Comparison of ENCODE assay signal across 10 mouse cellular contexts in genomic region chr4:119082740-119083231, GRCm38 (mm10). TPM values are rescaled to one million over a fixed set of nuclear protein-coding genes. Genes with fewer than 3 reads are reported as not detected.
DNase-seq lines count a peak whose midpoint lies in the region; ATAC-seq and TF ChIP-seq lines count a peak whose summit lies in the region.
"Had no signal": no experiment of that assay in that cellular context is flagged by ENCODE, and none has a peak within 500 bp of the region (broad histone marks: within the 10 kb centered on the region; RNA-seq: fewer than 3 reads in every experiment).

No protein-coding gene starts in this region.

- H3K27ac ChIP-seq in heart, embryonic 16.5 days (ENCODE audit: low read length) = peak overlapping the region; percentile 27
- H3K27ac ChIP-seq in heart, adult 2 months = no peak overlapping the region
- no peak overlapping the region for H3K27ac ChIP-seq in midbrain, embryonic 14.5 days (replicated peaks; ENCODE audit: low read depth, low read length)
- H3K27ac ChIP-seq in midbrain, embryonic 13.5 days = no peak overlapping the region

- H3K36me3 ChIP-seq in heart, embryonic 16.5 days (ENCODE audit: control insufficient read depth, insufficient read depth) = no peaks in the 10 kb centered on the region
- no peaks in the 10 kb centered on the region for H3K36me3 ChIP-seq in heart, adult 2 months (ENCODE audit: control insufficient read depth, insufficient read depth, low read length)
- no peaks in the 10 kb centered on the region for H3K36me3 ChIP-seq in midbrain, embryonic 14.5 days (ENCODE audit: control insufficient read depth, insufficient read depth, low read length)
- H3K36me3 ChIP-seq in midbrain, embryonic 13.5 days = no peaks in the 10 kb centered on the region

- H3K9ac ChIP-seq in heart, embryonic 16.5 days (ENCODE audit: low read length) = no peak overlapping the region
- no peak overlapping the region for H3K9ac ChIP-seq in heart, adult 2 months (ENCODE audit: low read depth, low read length)
- H3K9ac ChIP-seq in midbrain, embryonic 14.5 days (replicated peaks; ENCODE audit: low read length) = no peak overlapping the region
- H3K9ac ChIP-seq in midbrain, embryonic 13.5 days (replicated peaks) = no peak overlapping the region

- TF ChIP-seq CTCF in heart, adult 2 months (IDR thresholded peaks at IDR 0.05) = no peak

- H3K9me3 ChIP-seq in heart, embryonic 16.5 days (replicated peaks; ENCODE audit: control insufficient read depth, low read length) = no peaks in the 10 kb centered on the region
- no peaks in the 10 kb centered on the region for H3K9me3 ChIP-seq in midbrain, embryonic 14.5 days (ENCODE audit: control insufficient read depth, low read length)
- H3K9me3 ChIP-seq in midbrain, embryonic 13.5 days = no peaks in the 10 kb centered on the region; the same call in 1 of the 2 replicates

- peaks cover 7% of the 10 kb centered on the region for H3K4me1 ChIP-seq in heart, embryonic 16.5 days (ENCODE audit: control insufficient read depth, insufficient read depth, low read length)
- H3K4me1 ChIP-seq in heart, adult 2 months (ENCODE audit: control insufficient read depth, insufficient read depth, low read length) = no peaks in the 10 kb centered on the region
- H3K4me1 ChIP-seq in midbrain, embryonic 14.5 days (ENCODE audit: control insufficient read depth, insufficient read depth, low read length) = no peaks in the 10 kb centered on the region
- no peaks in the 10 kb centered on the region for H3K4me1 ChIP-seq in midbrain, embryonic 13.5 days (replicated peaks)

- H3K4me2 ChIP-seq in heart, embryonic 16.5 days (ENCODE audit: low read depth, low read length) = no peak overlapping the region
- H3K4me2 ChIP-seq in midbrain, embryonic 14.5 days (ENCODE audit: low read length) = no peak overlapping the region
- no peak overlapping the region for H3K4me2 ChIP-seq in midbrain, embryonic 13.5 days (replicated peaks)

- intact Hi-C loops in heart, adult 2 months (cut with DNase I) = no loop called here

- TF ChIP-seq EP300 in heart, adult 2 months (IDR thresholded peaks at IDR 0.05; ENCODE audit: insufficient read depth, low read depth, low read length) = no peak

- no peak overlapping the region for H3K4me3 ChIP-seq in heart, embryonic 16.5 days (ENCODE audit: low read length)
- H3K4me3 ChIP-seq in heart, adult 2 months = no peak overlapping the region
- no peak overlapping the region for H3K4me3 ChIP-seq in midbrain, embryonic 14.5 days (replicated peaks; ENCODE audit: low read depth, low read length)
- H3K4me3 ChIP-seq in midbrain, embryonic 13.5 days (replicated peaks) = no peak overlapping the region
- H3K4me3 ChIP-seq: erythroblast, embryonic 14.5 days had no signal

- WGBS in heart, embryonic 16.5 days = 28% methylated on average over 3 of the region's 3 CpGs
- WGBS in heart, adult 2 months = 20% methylated on average over 3 of the region's 3 CpGs
- 74% methylated on average over 3 of the region's 3 CpGs for WGBS in midbrain, embryonic 14.5 days
- 82% methylated on average over 3 of the region's 3 CpGs for whole genome bisulfite sequencing in midbrain, embryonic 13.5 days

- H3K79me2 ChIP-seq in heart, adult 2 months (replicated peaks; ENCODE audit: control insufficient read depth, insufficient read depth, low read length) = no peaks in the 10 kb centered on the region

- H3K27me3 ChIP-seq in heart, embryonic 16.5 days (ENCODE audit: control insufficient read depth, insufficient read depth, low read length) = no peaks in the 10 kb centered on the region
- no peaks in the 10 kb centered on the region for H3K27me3 ChIP-seq in heart, adult 2 months (ENCODE audit: control insufficient read depth, insufficient read depth, low read length)
- no peaks in the 10 kb centered on the region for H3K27me3 ChIP-seq in midbrain, embryonic 14.5 days (ENCODE audit: control insufficient read depth, insufficient read depth, low read length)
- no peaks in the 10 kb centered on the region for H3K27me3 ChIP-seq in midbrain, embryonic 13.5 days

- no peak for ATAC-seq in heart, embryonic 16.5 days (replicated peaks; ENCODE audit: extremely low read depth, insufficient read depth, low FRiP score)
- no peak for ATAC-seq in midbrain, embryonic 14.5 days (ENCODE audit: low FRiP score, low TSS enrichment)
- ATAC-seq in midbrain, embryonic 13.5 days = no peak
- ATAC-seq in megakaryocyte, adult 5-6 weeks (ENCODE audit: poor library complexity, severe bottlenecking) = peak; percentile 86

- DNase-seq in heart, adult 2 months = no peak
- DNase-seq in midbrain, embryonic 14.5 days = peak; percentile 56
- peak; percentile 89 for DNase-seq in R1 (ENCODE audit: low read depth, low spot score)
- no peak for DNase-seq in ovary, adult 18-20 months (ENCODE audit: low spot score)
- DNase-seq in thymus, postnatal 36 days = no peak
- DNase-seq: adrenal gland, postnatal 36 days had no signal

- no peak for TF ChIP-seq POLR2A in heart, adult 2 months (IDR thresholded peaks at IDR 0.05; ENCODE audit: insufficient read depth, low read depth, low read length)

RNA-seq across cellular contexts. Expression of gene Slc2a1, which starts 25.7 kb away (rescaled TPM):
- polyA plus RNA-seq in heart, embryonic 16.5 days (2015; fragmentation: Nextera tagmentation; extraction: Ambion mirVana) = 129 and 136 TPM in 2 replicates
- total RNA-seq in heart, adult 2 months (2021) = 10 to 100 TPM in 1 of 2 experiments, 1 to 10 TPM in 1; 8.9 to 18.9 TPM
- polyA plus RNA-seq in heart, adult 2 months (2012; rRNA removed) = 16.6 and 18.1 TPM in 2 replicates
- 61.3 and 94.4 TPM in 2 replicates for polyA plus RNA-seq in midbrain, embryonic 14.5 days (2014; fragmentation: Nextera tagmentation; extraction: Ambion mirVana)
- 88.6 and 104 TPM in 2 replicates for polyA plus RNA-seq in midbrain, embryonic 13.5 days (2015; fragmentation: Nextera tagmentation; extraction: Ambion mirVana)
- 9.0 and 14.4 TPM in 2 replicates for total RNA-seq in megakaryocyte, adult 5-6 weeks (2015)
- total RNA-seq in megakaryocyte, adult 5-6 weeks (2017) = 14.3 and 18.0 TPM in 2 replicates

Comparison
In these comparisons a context has a peak if more than half of its experiments do, and no peak if none do; other contexts are left out.
1. DNase-seq: peak in midbrain, embryonic 14.5 days (single experiment) and R1 (single experiment); none in heart, adult 2 months (0 of 2), ovary, adult 18-20 months (single experiment) and thymus, postnatal 36 days (0 of 2).